Mouse (Mus musculus) naive thymus-derived CD4-positive, alpha-beta T cell, adult 5 months (primary cell): ENCODE measurements around the gene Ankrd13d. TPM values are rescaled to one million over a fixed set of nuclear protein-coding genes. Genes with fewer than 3 reads are reported as not detected.

Experiments used
- polyA plus RNA-seq: library from polyadenylated mRNA; unstranded; fragments of 100-300 nt; shearing (Covaris generic); gene quantifications from one replicate; pipeline ENCODE4 v1.2.1, GENCODE M21; 2017

The Ankrd13d gene
- 9.1 TPM for polyA plus RNA-seq

DNA sequence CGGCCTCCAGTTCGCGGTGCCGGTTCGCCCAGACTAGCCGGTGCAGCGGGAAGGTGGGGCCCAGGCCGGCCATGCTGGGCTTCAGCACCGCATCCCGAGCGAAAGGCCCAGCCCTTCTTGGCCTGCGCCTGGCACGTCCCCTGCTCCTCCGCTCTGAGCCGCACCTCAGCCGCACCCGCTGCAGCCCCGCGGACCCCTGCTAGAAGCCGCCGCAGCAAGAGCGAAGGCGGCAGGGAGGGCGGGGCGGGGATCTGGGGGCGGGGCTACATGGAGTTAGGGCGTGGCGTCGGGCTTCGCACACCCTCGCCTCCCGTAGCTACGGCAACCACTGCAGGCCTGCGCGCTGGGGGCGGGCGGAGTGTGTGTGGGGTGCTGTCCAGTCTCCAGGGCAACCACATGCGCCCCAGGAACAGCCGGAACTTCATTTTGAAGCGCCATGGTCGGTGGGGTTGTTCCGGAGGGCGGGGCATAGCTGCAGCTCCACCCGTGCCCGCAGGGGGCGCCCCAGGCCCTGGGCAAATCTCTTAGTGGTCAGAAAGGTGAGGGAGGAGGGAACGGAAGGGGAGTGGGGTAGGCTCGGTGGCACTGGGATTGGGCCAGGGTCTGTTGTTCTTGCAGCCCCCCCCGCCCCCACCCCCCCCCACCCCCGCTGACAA is at the start of gene Ankrd13d:
Gene Ankrd13d (minus strand): TSS at position 240 of the 656 bp plus-strand sequence.

GRCm38 (mm10) chr19:4306190-4306577 is 23.2 kb upstream of the Ankrd13d start, which contains the start of gene Grk2:
Gene Grk2, minus strand, starts transcription at chr19:4306222.

GRCm38 (mm10) chr19:4268566-4269361 is 14.2 kb downstream of the Ankrd13d start, which contains the start of gene Ssh3:
Gene Ssh3, minus strand, starts transcription at chr19:4269180.

DNA sequence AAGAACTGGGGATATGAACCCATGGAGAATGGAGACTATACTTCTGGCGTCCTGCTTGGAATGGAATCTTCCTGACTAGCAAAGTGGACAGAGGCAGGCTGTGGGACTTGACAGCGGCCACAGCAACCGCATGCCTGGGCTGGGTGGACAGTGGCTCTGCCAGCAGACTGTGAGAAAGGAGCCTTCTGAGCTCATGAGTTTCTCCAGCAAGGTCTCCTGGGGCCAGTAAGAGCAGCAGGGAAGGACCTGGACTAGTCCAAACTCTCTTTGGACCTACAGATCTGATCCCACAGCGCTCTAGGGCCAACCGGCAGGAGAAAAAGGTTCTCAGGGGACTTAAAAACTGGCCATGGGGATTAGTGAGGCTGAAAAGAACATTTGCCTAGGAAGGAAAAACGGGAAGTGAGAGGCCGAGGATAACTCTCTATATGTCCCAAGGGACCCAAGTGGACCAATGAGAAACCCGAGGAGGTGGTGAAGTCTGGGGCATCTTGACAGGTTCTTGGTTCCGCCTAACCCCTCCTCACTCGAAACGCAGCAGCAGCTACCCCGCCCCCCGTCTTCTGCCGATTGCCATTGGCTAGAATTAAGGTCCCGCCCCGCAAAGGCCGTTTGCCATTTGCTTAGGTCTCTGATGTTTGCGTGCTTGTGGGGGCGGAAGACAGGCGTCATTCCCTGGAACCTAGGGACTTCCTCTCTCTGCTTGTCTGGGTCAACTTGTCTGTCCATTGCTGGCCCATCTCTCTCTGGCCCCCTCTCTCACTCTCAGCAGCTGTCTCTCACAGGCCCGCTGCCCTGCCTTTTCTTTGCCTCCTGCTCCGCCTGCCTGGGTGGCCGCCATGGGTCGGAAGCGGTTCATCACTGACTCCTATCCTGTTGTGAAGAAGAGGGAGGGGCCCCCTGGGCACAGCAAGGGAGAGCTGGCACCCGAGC is 51.4 kb downstream of the Ankrd13d start, which contains the start of gene Pold4:
Gene Pold4 (plus strand): TSS at position 647 of the 933 bp plus-strand sequence.

Other genes with a start within 250 kb of the Ankrd13d start
- gene Gstp1, start 245.2 kb downstream of the Ankrd13d start, polyA plus RNA-seq: 324 TPM
- gene Gstp2, start 237.1 kb downstream of the Ankrd13d start, polyA plus RNA-seq: 0.68 TPM
- 51.2 TPM for gene Gstp3, start 223.6 kb downstream of the Ankrd13d start, polyA plus RNA-seq
- not detected for gene Cabp2, start 201.6 kb downstream of the Ankrd13d start, polyA plus RNA-seq
- gene Cdk2ap2, start 186.0 kb downstream of the Ankrd13d start, polyA plus RNA-seq: 471 TPM
- gene Pitpnm1, start 183.1 kb downstream of the Ankrd13d start, polyA plus RNA-seq: 270 TPM
- 197 TPM for gene Aip, start 157.3 kb downstream of the Ankrd13d start, polyA plus RNA-seq
- 0.11 TPM for gene Gpr152, start 143.3 kb downstream of the Ankrd13d start, polyA plus RNA-seq
- gene Cabp4, start 139.1 kb downstream of the Ankrd13d start, polyA plus RNA-seq: not detected
- 183 TPM for gene Coro1b, start 134.5 kb downstream of the Ankrd13d start, polyA plus RNA-seq
- gene Ptprcap, start 129.5 kb downstream of the Ankrd13d start, polyA plus RNA-seq: 239 TPM
- 50.3 TPM for gene Rps6kb2, start 119.8 kb downstream of the Ankrd13d start, polyA plus RNA-seq
- gene Carns1, start 107.7 kb downstream of the Ankrd13d start, polyA plus RNA-seq: 45.8 TPM
- 455 TPM for gene Tbc1d10c, start 91.9 kb downstream of the Ankrd13d start, polyA plus RNA-seq
- gene Ppp1ca, start 91.1 kb downstream of the Ankrd13d start, polyA plus RNA-seq: 718 TPM
- 37.1 TPM for gene Rad9a, start 81.5 kb downstream of the Ankrd13d start, polyA plus RNA-seq
- gene Clcf1, start 68.9 kb downstream of the Ankrd13d start, polyA plus RNA-seq: 49.3 TPM
- not detected for gene AC109138.7, start 68.8 kb downstream of the Ankrd13d start, polyA plus RNA-seq
- gene Pold4, start 51.2 kb downstream of the Ankrd13d start, polyA plus RNA-seq: 94.9 TPM
- gene Ssh3, start 14.0 kb downstream of the Ankrd13d start, polyA plus RNA-seq: 0.78 TPM
- 274 TPM for gene Grk2, start 23.1 kb upstream of the Ankrd13d start, polyA plus RNA-seq
- 89.8 TPM for gene Kdm2a, start 115.1 kb upstream of the Ankrd13d start, polyA plus RNA-seq
- 2.5 TPM for gene Rhod, start 156.3 kb upstream of the Ankrd13d start, polyA plus RNA-seq
- gene Syt12, start 194.3 kb upstream of the Ankrd13d start, polyA plus RNA-seq: 0.17 TPM
- gene 2010003K11Rik, start 215.4 kb upstream of the Ankrd13d start, polyA plus RNA-seq: not detected
- 3.6 TPM for gene Pcx, start 227.3 kb upstream of the Ankrd13d start, polyA plus RNA-seq